Mouse (Mus musculus) cerebellum, adult 9-11 months (tissue): ENCODE data around the gene Gm5105.

Source experiments
- DNase-seq: peaks from one replicate; pipeline ENCODE4 v3.0.0; 2022

Gene Gm5105

DNA sequence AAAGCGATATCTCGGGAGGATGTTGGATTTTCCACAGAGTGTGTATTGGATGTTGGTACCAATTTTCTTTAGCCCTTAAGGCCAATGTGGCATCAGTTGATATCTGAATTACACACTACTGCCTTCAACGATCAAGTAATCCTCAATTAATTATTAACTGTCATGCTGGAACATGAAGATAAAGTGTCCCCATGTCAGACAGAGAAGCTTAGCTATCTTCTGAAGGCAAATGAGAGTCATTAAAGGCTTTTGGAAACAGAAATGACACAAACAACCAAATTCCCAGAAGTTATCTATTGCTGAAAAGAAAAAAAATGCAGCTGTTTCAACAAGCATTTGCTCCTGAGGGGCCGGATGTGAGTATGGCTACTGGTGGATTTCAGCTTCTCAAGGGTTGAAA, 45.2 kb downstream of the Gm5105 start:
- no peak for DNase-seq

DNA sequence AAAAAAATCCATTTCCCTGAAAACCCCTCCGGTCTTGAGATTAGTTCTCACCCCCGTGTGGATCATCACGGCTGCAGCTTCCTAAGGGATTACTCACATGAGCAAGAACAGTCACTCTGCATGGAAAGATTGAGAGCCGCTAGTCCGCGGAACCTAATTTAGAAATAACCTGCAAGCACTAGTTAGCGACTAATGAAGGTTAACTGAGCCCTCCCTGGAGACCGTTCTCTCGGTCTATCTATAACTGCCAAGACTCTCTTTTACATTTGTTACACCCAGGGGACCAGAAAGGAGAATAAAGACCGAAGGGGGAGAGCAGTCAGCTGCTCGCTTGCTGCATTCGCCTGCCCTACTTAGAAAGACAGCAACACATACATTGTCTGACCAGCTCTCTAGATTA, 50.4 kb downstream of the Gm5105 start:
- no peak for DNase-seq

DNA sequence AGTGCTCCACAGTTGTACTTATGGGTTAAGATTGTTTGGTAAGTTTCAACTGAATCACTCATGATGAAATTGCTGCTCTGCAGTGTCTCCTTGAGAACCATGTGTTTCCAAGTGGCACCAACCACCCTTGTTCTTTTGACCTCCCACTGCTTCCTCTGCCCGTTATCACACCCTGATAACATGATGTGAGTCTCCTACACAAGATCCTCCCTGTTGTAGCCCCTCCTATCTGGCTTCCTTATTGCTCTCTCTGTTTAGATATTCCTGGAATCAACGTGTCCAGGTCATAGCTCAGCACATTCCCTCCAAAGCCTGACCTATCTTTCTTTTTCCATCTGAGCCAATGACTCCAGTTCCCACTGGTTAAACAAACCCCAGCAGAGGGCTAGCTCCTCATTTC, 52.5 kb downstream of the Gm5105 start:
- no peak for DNase-seq

DNA sequence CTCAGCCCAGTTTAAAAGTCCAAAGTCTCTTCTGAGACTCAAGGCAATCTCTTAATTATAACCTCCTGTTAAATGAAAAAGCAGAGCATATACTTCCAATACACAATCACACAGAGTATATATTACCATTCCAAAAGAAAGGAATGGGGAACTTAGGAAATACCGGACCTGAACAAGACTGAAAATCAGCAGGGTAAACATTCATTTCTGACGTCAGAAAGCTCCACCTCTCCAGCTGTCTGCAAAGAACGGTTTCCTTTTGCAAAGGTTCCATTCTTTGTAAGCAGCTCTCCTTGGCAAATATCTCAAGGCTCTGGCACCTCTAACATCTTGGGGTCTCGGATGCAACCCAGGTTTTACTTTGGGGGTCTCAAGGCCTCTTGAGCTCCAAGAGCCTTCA, 54.8 kb downstream of the Gm5105 start:
- DNase-seq = no peak

DNA sequence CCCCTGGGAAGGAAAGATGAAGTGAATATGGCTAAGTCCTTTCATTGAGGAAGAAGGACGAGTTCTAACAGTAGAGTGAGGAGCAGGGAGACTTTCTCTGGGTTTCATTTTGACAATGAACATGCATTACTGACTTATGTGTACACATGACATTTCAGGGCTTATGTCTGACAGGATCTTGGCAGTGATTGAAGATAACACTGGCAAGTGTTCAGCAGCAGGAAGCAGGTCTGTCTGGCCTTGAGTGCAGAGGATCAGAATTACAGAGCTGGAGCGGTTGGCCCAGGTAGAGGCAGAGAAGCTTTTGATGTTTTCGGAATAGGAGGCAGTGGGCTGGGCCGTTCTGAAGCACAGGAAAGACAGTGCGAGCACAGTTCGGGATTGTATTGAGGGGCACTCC, 59.0 kb downstream of the Gm5105 start:
- no peak for DNase-seq

DNA sequence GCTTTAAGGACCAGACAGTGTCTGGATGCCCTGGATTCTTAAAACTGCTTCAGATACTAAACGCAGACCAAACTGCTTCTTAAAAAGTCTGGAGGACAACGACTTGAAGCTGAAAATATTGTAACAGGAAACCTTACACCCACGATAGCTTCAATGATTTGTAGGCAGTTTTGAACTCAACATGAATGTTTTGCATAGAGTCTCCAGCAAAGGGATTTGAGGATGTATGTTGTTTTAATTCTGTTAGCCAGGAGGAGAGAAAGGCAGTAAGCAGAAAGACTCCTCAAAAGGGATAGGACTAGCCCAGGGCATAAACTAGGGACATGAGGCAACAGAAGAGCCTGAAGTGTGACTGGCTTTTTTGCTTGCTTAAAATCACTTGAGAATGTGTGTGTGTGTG, 60.3 kb downstream of the Gm5105 start:
- DNase-seq = no peak

DNA sequence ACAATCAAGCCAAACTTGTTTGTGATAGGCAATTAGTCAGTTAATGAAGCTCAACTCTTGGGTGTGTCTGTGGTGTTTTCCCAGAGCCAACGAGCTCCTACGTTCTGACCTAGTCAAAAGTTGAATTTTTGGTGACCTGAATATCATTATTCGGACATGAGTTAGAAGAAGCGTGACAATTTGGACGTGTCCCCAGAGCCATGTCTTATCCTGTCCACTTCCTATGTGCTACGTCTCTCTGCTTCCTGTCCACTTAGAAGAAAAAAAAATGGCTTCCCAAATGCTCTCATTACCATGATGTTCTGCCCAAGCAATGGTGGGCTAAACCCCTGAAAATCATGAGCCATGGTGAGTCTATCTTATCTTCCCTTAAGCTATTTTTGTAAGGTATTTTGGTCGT, 63.9 kb downstream of the Gm5105 start:
- DNase-seq = no peak

DNA sequence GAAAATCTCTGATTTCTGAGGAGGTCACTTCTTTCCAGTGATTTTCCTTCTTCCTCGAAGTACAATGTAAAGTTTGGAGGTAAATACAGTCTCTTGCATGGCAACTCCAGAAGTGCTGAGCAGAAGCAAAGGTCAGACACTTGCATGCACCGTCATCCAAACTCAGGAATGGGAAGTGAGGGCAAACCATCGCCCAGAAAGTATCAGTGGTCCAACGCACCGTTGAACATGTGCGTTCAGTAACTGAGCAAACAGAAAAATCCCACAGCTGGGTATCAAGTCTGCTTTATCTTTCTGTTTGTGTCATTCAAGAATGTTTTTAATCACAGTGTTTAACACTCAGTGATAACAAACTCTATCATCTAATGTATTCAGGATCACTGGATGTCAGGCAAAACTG, 64.6 kb downstream of the Gm5105 start:
- no peak for DNase-seq

DNA sequence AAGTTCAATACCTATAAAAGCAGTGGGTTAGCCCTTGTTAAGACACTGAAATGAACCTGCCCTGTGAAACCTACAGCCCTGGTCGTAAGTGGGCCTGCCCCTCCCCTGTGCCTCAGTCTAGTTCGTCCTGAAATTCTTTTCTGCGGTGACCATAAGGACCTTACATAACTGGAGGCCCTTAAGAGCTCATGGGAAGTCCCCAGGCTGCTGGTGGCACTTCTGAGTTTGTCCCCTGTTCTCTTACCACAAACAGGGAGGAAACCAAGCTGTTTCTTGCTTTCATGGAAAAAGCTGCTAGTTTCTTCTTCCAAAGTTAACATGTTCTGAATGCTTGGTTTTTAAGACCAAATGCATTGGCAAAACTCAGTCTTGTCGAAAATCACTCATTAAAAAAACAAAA, 65.3 kb downstream of the Gm5105 start:
- no peak for DNase-seq

DNA sequence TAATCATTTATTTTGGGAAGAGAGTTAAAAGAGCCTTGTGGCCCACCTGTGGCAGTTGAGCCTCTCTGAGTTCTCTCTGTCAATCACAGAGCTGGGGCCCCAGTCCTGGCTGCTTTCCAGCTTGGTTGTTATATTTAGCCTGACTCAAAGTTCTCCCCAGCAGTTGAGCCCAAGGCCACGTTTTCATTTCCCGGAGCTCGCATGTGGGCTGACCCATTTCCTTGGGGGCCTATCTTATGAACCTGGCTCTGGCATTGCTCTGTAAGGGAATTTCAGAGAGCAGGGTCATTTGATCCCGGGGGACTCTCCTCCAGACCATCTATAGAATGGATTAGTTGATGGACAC, 66.5 kb downstream of the Gm5105 start:
- no peak for DNase-seq

DNA sequence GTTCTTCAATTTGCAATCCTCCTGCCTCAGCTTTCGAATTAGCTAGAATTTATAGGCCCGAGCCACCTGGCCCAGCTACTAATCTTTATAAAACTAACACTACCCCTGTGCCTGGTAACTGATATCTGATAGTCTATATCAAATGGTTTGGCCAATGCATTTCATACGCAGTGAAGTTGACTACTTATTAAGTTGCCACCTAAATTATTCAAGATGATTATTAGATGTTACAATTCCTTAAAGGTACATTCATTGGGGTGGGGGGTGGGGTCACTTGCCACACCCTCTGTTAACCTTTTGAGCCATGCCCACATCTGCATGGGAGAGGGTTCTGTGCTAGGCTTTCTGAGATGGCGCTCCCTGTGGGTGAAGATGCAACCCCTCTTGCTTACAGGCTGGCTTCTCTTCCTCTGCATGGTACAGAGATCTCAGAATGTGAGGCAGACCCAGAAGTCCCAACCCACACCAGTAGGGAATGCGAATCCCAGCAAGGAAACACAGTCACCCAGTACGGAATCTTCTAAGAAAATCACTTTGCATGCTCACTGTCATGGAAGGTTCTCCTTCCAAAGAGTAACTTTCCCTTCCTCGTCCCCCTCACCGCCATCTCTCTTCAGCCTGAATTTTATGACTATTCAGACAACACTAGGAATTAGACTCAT, 67.0 kb downstream of the Gm5105 start:
- DNase-seq = no peak

DNA sequence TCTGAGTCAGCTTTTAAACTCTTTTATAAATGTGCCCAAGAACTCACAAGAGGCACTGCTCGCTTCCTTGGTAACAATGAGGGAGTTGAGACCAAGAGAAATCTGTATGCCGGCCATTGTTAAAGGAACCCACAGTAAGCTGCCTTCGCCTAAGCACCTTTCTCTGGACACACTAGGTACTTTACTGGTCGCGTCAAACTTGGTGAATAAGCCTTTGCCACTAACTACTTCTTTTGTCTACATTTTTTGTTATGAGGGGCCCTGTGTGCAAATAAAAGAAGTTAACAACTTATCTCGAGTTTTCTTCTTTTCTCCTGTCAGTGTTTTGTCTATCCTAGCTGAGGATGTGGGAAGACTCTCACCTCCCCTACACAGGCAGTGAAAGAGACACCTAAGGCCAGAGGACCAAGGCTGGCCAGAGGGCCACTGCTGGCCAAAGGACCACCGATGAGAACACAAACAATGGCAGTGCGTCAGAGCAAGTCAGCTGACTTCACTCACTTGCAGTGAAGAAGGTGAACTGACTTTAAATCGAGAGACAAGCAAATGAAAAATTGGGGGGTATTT, 67.9 kb downstream of the Gm5105 start:
- no peak for DNase-seq
